ENCODE assay signal across 8 mouse cellular contexts in genomic region chr13:69612175-69612544, GRCm38 (mm10). TPM values are rescaled to one million over a fixed set of nuclear protein-coding genes. Genes with fewer than 3 reads are reported as not detected.
A peak's percentile ranks its signal among the peaks of the same experiment; 100 is the strongest.
DNase-seq lines count a peak whose midpoint lies in the region; ATAC-seq lines count a peak whose summit lies in the region.

No protein-coding gene starts in this region.

- H3K27me3 ChIP-seq in kidney, embryonic 14.5 days (ENCODE audit: control insufficient read depth, insufficient read depth, low read length) = no peaks in the 10 kb centered on the region
- H3K27me3 ChIP-seq in hindbrain, embryonic 11.5 days (ENCODE audit: control insufficient read depth, insufficient read depth, low read length) = no peaks in the 10 kb centered on the region
- no peaks in the 10 kb centered on the region for H3K27me3 ChIP-seq in midbrain, embryonic 14.5 days (ENCODE audit: control insufficient read depth, insufficient read depth, low read length)

- no peaks in the 10 kb centered on the region for H3K9me3 ChIP-seq in kidney, embryonic 14.5 days (ENCODE audit: control insufficient read depth, low read length)
- H3K9me3 ChIP-seq in hindbrain, embryonic 11.5 days (ENCODE audit: control insufficient read depth, low read length) = no peaks in the 10 kb centered on the region
- H3K9me3 ChIP-seq in midbrain, embryonic 14.5 days (ENCODE audit: control insufficient read depth, low read length) = no peaks in the 10 kb centered on the region

- H3K4me3 ChIP-seq in kidney, embryonic 14.5 days (ENCODE audit: low read length) = peak overlapping the region; percentile 96
- H3K4me3 ChIP-seq in hindbrain, embryonic 11.5 days (ENCODE audit: low read depth, low read length) = peak overlapping the region; percentile 92
- peak overlapping the region; percentile 91 for H3K4me3 ChIP-seq in midbrain, embryonic 14.5 days (replicated peaks; ENCODE audit: low read depth, low read length)

- peak overlapping the region; percentile 88 for H3K9ac ChIP-seq in kidney, embryonic 14.5 days (ENCODE audit: low read depth, low read length)
- H3K9ac ChIP-seq in hindbrain, embryonic 11.5 days (ENCODE audit: low read depth, low read length) = peak overlapping the region; percentile 62
- H3K9ac ChIP-seq in midbrain, embryonic 14.5 days (replicated peaks; ENCODE audit: low read length) = peak overlapping the region; percentile 69

- H3K4me1 ChIP-seq in kidney, embryonic 14.5 days (ENCODE audit: control insufficient read depth, insufficient read depth, low read length) = peaks cover 4% of the 10 kb centered on the region; the same call in 1 of the 2 replicates
- no peaks in the 10 kb centered on the region; the same call in 1 of the 2 replicates for H3K4me1 ChIP-seq in hindbrain, embryonic 11.5 days (replicated peaks; ENCODE audit: control insufficient read depth, insufficient read depth, low read length)
- H3K4me1 ChIP-seq in midbrain, embryonic 14.5 days (ENCODE audit: control insufficient read depth, insufficient read depth, low read length) = peaks cover 11% of the 10 kb centered on the region

- no peak for DNase-seq in kidney, adult 18-20 months
- DNase-seq in adipocyte (ENCODE audit: low spot score) (peak; percentile 22), MN1 (ENCODE audit: low spot score) (no peak)
- no peak for DNase-seq in hindbrain, embryonic 11.5 days (ENCODE audit: low spot score)
- no peak for DNase-seq in midbrain, embryonic 14.5 days
- DNase-seq in gastrocnemius, postnatal 10 days = no peak
- no peak for DNase-seq in adrenal gland, adult 2 months

- H3K36me3 ChIP-seq in kidney, embryonic 14.5 days (ENCODE audit: control insufficient read depth, insufficient read depth, low read length) = peaks cover 36% of the 10 kb centered on the region
- peaks cover 10% of the 10 kb centered on the region; the same call in 1 of the 2 replicates for H3K36me3 ChIP-seq in hindbrain, embryonic 11.5 days (ENCODE audit: control insufficient read depth, insufficient read depth, low read length)
- H3K36me3 ChIP-seq in midbrain, embryonic 14.5 days (ENCODE audit: control insufficient read depth, insufficient read depth, low read length) = peaks cover 40% of the 10 kb centered on the region

- no peak for ATAC-seq in kidney, embryonic 14.5 days (ENCODE audit: low FRiP score, low TSS enrichment)
- ATAC-seq in hindbrain, embryonic 11.5 days (ENCODE audit: low FRiP score) = no peak
- ATAC-seq in midbrain, embryonic 14.5 days (ENCODE audit: low FRiP score, low TSS enrichment) = no peak

- H3K4me2 ChIP-seq in kidney, embryonic 14.5 days (replicated peaks; ENCODE audit: low read depth, low read length) = peak overlapping the region; percentile 61
- peak overlapping the region; percentile 63 for H3K4me2 ChIP-seq in hindbrain, embryonic 11.5 days (replicated peaks; ENCODE audit: low read depth, low read length)
- peak overlapping the region; percentile 95 for H3K4me2 ChIP-seq in midbrain, embryonic 14.5 days (ENCODE audit: low read length)

- WGBS in kidney, embryonic 14.5 days = under 1% methylated on average over 24 of the region's 24 CpGs
- WGBS in hindbrain, embryonic 11.5 days = 0% methylated on average over 24 of the region's 24 CpGs
- under 1% methylated on average over 24 of the region's 24 CpGs for WGBS in midbrain, embryonic 14.5 days

- H3K27ac ChIP-seq in kidney, embryonic 14.5 days (ENCODE audit: low read depth, low read length) = no peak overlapping the region
- 0 out of 2 replicates have a peak overlapping the region, but pooled peaks have one; percentile 17 for H3K27ac ChIP-seq in hindbrain, embryonic 11.5 days (ENCODE audit: low read depth, low read length)
- peak overlapping the region; percentile 56 for H3K27ac ChIP-seq in midbrain, embryonic 14.5 days (replicated peaks; ENCODE audit: low read depth, low read length)

RNA-seq across cellular contexts. Expression of gene Srd5a1, which starts 0.9 kb away (rescaled TPM):
- polyA plus RNA-seq in kidney, embryonic 14.5 days (2014; fragmentation: Nextera tagmentation; extraction: Ambion mirVana) = 18.1 and 24.1 TPM in 2 replicates
- 21.5 TPM in 2 replicates for polyA plus RNA-seq in hindbrain, embryonic 11.5 days (2014; fragmentation: Nextera tagmentation; extraction: Ambion mirVana)
- 21.8 and 25.5 TPM in 2 replicates for polyA plus RNA-seq in midbrain, embryonic 14.5 days (2014; fragmentation: Nextera tagmentation; extraction: Ambion mirVana)
- 1 to 10 TPM; 2.7 to 3.3 TPM for total RNA-seq in gastrocnemius, postnatal 10 days (2021)
- total RNA-seq in adrenal gland, adult 2 months (2021) = 10 to 100 TPM in 1 of 2 experiments, 1 to 10 TPM in 1; 9.4 to 13.9 TPM
- polyA plus RNA-seq in adrenal gland, adult 2 months (2012; rRNA removed) = 35.0 and 41.6 TPM in 2 replicates
